Mouse (Mus musculus) common myeloid progenitor, adult 5-6 weeks (primary cell): Measurements from ENCODE around the gene Fam20b. TPM values are rescaled to one million over a fixed set of nuclear protein-coding genes. Genes with fewer than 3 reads are reported as not detected.

ENCODE experiments used
- ATAC-seq: replicated peaks from 2 replicates; pipeline ENCODE4 v1.8.0; 2016; ENCODE audit warnings: low read depth, mild to moderate bottlenecking, moderate TSS enrichment, inconsistent platforms; ENCODE audit not compliant: poor library complexity, severe bottlenecking
- total RNA-seq: library from RNA; stranded (forward); fragments of 200-1000, 187-1606 nt; gene quantifications from 2 replicates; pipeline ENCODE4 v1.2.3, GENCODE M21; 2017

Fam20b gene
- total RNA-seq, 1 experiment from 2014 or later = 35.0 TPM

DNA sequence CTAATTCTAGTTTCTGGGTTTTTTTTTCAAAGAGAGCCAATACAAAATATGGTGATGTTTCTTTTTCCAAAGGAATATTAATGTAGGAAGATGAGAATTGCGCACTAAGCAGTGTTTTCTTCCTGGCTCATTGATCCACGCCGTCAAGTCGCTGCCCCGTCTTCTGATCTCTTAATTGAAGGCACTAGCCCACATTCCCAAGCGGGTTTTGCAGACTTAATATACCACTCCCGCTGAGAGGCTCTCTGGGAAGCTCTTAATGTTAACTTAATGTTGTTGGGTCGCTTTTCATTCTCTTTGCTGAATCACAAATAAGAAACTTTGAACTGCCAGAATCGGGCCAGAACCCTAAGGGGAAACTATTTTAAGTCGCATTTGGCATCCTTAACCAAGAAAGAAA is 74.8 kb downstream of the Fam20b start:
- no peak for ATAC-seq

DNA sequence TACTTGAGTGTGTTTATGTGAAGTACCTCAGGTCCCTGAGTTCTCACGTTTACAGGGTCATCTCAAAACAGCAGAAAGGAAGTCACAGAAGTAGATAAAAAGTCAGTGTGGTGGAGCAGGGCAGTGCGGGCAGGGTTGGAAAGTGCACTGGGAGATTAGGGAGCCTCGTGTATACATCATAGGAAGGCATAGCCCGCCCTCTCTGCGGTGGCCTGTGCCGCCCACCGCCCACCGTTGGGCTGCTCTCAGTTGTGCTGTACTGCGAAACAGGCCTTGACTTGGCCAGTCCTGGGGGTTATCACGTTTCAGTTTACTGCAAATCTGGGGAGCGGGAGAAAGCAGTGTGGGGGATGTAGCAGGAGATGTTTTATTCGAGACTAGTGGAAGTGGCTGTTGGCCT is 76.1 kb downstream of the Fam20b start:
- ATAC-seq = peak; percentile 45; the same call in 1 of the 2 replicates

DNA sequence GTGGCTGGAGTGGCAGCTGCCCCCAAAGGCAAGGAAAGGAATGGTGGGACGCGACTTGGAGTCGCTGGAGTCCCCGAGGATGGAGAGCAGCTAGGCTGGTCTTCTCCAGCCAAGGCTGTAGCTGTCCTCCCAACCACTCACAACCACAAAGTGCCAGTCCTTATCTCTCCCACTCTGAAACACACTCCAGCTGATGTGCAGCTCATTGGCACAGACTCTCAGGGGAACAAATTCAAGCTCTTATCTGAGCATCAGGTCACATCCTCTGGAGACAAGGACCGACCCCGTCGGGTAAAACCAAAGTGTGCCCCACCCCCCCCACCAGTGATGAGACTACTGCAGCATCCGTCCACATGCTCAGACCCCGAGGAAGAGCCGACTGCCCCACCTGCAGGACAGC is 77.1 kb downstream of the Fam20b start:
- peak; percentile 53 for ATAC-seq

DNA sequence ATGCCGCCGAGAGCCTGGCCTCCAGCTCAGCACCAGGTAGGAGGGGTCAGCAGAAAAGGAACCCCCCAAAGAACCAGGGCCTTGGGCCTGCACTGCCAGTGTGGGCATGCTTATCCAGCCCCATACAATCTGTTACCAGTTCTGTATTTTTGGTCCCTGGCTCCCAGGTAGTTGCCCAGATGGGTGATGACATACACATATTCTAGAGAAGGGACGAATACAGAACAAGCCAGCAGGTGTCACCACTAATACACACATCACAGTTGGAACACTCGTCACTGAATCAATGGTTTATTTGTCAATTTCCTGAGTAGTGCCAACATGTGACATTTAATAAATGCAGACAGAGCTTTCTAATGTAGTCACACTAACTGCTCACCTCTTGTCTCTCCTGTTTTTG is 78.3 kb downstream of the Fam20b start:
- ATAC-seq = peak; percentile 31; the same call in 1 of the 2 replicates

DNA sequence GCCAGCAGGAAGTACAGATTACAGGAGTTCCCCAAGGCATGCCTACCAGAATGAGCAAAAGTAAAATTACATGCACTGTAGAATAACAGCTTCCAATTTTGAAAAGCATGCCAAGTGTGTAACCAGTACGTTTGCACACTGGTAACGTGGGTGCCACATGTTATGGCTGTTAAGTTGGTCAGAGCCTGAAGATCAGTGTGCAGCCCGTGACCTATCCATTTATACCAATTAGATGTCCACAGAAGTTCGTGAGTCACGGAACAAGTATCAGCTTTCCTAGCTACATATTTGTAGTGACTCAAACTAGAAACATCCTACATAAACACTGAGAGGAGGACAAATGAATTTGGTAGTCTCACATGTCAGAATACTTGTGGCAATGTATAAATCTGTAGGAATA is 79.4 kb downstream of the Fam20b start:
- no peak for ATAC-seq

DNA sequence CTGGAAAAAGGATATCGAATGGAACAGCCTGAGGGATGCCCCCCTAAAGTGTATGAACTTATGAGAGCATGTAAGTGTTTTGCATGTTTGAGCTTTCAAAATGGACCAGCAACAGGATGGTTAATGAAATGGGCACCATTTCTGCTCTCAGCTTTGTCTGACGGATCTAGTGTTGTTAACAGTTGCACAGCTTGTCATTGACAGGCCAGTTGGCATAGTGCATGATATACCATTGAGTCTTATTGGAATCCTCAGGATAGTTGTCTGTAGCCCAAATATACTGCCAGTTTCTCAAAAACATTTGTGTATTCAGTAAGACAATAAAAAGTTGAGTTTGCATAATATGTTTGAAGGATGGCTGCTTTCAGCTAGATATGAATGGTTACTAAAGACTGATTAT is 83.7 kb downstream of the Fam20b start:
- no peak for ATAC-seq

DNA sequence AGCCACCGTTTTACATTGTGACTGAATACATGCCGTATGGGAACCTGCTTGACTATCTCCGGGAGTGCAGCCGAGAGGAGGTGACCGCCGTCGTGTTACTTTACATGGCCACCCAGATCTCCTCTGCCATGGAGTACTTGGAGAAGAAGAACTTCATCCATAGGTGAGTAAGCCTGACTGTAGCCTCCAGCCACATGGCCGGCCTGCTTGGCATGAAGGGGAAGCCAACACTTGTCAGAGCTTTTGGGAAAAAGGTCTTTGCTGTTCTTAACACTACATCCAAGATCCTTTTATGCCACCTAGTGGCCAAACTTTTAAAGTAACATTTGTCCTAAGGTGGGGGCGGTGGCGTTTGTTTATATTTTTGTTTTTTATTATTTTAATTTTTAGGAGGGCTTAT is 85.8 kb downstream of the Fam20b start:
- ATAC-seq = peak; percentile 56; the same call in 1 of the 2 replicates

DNA sequence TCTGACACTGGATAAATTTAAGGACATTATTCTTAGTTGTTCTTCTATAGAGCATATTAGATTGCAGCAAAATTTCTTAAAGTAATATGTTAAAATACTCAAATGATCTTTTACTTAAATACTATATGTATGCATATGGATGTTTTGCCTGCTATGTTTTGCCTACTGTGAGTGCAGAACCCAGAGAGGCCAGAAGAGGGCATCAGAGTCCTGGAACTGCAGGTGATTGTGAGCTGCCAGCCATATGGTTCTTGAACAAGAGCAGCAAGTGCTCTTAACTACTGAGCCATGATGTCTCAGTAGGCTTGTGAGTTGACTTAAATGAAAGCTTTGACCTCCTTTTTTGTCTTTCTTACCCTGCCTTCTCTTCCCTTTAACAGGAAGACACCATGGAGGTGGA is 87.9 kb downstream of the Fam20b start:
- no peak for ATAC-seq

DNA sequence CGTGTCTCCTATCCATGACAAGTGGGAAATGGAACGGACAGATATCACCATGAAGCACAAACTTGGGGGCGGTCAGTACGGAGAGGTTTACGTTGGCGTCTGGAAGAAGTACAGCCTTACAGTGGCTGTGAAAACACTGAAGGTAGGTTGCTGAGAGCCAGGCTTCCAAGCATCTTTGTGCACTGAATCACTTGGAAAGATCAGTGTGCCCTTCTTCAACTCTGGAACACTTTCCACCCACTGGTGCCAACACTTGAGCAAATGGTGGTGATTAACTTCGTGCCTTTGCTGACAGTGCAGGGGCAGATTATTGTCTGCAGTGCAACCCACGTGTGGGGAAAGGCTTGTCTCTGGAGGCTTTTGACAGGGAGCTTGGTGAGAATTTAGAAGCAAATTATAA is 88.9 kb downstream of the Fam20b start:
- ATAC-seq = no peak

Other genes starting within 250 kb of the Fam20b start
- 21.6 and 29.6 TPM in 2 replicates for gene Soat1, start 244.8 kb downstream of the Fam20b start, total RNA-seq
- 17.3 and 21.4 TPM in 2 replicates for gene Gm10031, start 195.1 kb downstream of the Fam20b start, total RNA-seq
- gene Abl2, start 160.3 kb downstream of the Fam20b start, total RNA-seq = 19.7 and 21.1 TPM in 2 replicates
- gene Tor3a, start 44.7 kb downstream of the Fam20b start, total RNA-seq = 16.1 and 22.1 TPM in 2 replicates
- not detected in 2 replicates for gene Angptl1, start 119.5 kb upstream of the Fam20b start, total RNA-seq
- gene Ralgps2, start 220.5 kb upstream of the Fam20b start, total RNA-seq = 35.6 and 36.2 TPM in 2 replicates